Mouse (Mus musculus): Measurements from ENCODE around the gene Sp2.

Sp2 gene

DNA sequence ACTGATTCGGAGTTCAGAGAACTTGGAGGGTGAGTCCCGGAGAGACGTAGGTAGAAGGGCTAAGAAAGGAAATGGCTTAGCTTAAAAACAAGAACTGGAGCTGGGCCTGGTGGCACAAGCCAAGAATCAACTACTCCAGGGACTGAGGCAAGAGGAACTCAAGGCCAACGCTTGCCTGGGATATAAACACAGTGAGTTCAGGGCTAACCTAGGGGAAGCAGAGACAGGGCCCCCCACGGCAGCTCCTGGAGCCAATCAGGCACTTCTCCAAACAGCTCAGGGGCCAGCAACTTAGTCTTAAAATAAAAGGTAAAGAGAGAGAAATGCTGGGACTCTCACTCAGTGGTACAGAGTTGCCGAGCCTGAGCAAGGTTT lies 44.3 kb downstream of the Sp2 start:
- DNase-seq (ENCODE audit: low read depth, low spot score): no peak

DNA sequence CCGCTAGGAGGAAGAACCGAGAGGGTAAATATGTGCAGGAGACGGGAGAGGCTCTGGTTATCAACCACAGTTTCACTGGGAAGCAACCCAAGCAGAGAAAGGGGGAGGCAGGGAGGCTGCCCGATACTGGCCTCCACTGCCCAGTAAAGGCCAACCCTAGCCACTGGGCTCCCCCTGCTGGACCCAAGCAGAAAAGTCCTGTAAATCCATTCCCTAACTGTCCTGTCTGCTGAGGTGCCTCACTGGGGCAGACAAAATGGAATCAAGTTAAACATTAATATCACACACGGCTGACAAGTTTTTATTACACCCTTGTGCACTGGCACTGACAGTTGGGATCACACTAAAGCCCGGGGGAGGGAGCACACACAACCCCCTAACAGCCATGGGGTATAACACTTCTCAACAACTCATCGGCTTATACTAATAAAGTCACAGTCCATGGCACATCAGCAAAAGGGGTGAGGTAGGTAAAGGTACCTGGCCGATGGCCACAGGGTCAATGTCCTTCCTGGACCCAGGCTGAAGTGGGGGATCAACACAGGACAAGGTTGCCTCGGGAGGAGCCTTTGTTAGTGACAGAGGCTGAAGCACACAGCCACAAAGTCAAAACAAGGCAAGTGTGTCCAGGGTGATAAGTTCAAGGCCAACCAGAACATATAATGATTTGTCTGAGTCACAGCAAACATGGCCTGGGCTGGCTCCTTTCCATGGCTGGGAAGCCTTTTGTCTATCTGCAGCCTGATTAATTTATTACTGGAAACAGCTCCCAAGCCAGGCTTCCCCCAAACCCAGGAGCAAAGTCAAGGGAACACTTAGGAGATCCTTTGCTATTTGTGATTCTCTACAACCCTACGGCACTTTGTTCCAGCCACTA lies 45.0 kb downstream of the Sp2 start:
- DNase-seq (ENCODE audit: low read depth, low spot score): no peak

DNA sequence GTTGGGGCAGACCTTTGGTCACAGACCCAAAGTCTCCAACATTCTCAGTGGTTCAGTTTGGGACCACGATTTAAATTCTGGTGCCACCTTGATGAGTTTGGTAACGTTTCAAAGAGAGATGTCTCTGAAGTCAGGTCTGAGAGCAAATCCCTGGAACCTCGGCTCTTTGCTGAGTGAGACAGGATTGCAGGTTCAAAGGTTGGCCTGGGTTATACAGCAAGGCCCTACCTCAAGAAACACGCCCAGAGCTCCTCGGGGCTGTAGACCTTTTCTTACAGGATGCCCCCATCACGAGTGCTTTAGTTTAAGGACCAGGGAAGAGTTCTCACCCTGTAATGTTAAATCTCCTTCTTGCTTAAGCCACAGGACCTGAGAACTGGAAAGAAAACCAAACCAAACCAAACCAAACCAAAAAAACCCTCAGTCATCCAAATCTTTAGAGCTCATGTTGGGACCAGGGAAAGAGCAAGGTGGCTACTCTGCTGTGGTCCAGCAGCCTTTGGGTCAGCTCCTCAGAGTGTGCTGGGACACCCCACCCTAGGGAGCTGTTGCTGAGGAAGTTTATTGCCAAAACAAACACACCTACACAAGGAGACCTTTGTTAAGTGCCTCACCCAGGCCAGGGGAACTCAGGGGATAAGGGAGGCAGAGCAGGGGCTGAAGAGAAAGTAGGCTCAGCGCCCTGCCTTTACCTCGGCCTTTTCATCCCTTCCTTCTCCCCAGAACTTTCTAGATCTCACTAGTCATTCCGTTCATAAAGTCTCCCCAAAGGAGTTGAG lies 46.7 kb downstream of the Sp2 start:
- no peak for DNase-seq (ENCODE audit: low read depth, low spot score)

DNA sequence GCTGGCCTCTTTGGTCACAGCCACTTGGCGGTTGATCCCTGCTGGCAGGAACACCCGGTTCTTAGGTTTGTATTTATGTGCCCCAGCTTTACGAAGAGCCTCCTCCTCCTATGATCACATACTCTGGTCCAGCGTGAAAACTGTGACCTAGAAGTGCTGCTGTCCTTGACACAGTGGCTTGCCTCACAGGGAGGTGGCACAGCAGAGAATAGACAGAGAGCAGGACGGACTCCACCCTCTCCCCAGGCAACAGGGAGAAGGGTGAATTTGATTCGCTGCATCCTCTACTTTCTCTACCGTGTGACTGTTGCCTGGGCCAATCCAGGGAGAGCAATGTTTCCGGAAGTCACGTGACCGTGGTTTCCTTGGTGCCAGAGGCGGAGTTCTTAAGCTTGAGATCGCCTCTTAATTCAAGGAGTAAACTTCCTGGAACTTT lies 47.8 kb downstream of the Sp2 start:
- DNase-seq (ENCODE audit: low read depth, low spot score): peak; percentile 99

DNA sequence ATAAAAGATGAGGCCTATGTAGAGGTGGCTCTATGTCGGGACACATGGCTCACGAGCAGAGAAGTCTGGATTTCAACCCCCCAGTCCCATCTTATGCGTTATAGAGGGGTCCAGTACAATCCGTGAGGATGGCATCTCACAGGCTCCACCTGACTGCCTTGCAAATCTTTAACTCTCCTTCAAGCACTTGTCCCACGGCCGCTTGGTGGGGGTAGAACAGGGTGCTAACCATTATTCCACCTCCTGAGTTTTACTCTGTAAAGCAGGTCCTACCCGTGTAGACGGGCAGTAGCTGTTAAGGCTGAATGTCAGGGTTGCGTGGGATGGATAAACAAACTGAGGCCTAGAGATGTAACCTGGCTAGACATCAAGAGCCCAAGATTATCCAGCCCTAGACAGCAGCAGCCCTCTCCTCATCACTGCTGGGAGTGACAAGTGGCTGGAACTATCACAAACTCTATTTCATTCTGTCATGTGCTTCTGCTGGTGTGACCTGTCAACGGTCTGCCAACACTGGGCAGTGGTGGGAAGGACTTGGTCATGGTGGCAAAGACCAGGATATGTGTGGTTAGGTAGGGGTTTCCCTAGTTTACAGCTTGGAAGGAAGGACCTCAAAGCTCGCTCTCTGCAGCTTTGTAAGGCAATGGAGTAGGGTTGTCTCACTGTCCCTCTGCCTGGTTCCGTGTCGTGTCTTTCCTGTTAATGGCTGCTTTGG lies 49.0 kb downstream of the Sp2 start:
- DNase-seq (ENCODE audit: low read depth, low spot score): no peak

DNA sequence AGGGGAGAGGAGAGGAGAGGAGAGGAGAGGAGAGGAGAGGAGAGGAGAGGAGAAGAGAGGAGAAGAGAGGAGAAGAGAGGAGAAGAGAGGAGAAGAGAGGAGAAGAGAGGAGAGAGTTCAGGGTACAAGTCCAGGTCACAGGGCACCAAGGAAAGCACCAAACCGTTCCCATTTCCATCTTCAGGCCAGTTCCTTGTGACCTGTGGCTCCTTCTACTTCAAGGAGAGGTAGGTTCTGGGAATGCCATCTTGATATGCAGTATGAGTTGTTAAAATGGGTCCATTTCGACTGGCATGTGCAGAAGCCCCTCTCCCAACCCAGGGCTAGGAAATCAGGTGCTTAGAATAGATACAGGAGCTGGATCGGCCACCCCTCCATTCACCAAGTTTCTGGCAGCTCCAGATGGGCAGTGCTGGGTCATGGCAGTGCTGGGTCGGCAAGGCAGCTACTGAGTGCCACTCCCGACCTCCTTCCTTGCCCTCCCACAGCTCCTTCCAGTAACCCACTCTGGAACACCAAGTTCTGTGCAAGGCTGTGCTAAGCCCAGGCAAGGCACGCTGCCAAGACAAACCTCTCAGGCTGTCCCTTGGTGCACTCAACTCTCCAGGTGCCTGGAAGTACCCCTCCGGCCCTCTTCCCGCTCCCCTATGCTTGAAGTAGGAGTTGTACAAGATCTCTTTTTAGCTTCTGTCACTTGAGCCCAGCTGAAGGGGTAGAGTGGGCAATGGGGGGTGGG lies 51.3 kb downstream of the Sp2 start:
- DNase-seq (ENCODE audit: low read depth, low spot score): no peak

DNA sequence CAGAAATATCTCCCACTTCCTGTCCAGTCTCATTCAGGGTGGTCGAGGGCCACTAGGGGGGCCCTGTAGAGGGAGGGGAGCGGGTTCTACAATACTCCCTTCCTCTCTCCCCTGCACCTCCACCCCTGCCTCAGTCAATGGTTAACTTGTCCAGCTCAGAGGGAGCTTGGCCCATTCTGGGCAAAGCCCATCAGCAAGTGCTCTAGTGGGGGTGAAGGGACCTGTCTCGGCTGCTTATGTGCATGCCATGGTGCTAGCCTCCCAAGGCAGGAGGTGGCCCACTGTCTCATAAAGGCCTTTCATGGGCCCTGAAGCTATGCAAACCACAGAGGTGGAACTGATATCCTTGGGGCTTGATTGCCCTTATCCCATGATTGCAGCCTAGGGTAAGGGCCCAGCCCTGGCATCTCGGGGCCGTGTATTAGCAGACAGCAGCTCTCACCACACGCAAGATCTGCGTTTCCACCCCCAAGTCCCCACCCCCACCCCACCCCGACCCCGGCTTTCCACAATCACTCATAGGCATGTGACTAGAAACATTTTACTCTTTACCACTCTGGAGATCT lies 52.9 kb downstream of the Sp2 start:
- no peak for DNase-seq (ENCODE audit: low read depth, low spot score)

DNA sequence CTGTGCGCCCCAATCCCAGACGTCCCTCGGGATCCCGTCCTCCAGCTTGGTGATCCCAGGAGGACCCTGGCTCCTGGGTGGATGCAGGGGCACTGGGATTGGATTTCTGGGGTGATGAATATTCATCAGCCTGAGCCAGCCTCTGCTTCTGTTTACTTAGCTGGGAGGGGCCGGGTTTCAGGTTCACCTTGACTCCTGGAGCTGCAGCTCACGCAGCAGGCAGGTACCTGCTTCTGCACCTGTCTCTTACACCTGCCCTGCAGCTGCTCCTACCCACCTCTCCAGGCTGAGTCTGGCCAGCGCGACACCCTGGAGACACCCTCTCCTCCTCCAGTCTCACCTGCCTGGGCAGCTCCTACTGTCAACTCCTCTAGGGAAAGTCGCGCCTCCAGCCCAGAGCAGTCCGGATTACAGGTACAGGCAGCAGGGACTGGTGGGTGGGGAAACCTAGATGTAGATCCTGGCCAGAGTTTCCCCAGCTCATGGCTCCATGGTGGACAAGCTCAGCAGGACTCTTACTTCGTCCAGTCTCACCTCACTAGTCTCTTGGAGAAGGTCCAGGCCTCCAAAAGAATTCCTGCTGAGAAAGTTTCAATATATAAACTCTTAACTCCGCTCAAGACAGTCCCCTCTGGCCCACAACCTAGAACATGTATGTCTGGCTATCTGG lies 53.5 kb downstream of the Sp2 start:
- DNase-seq (ENCODE audit: low read depth, low spot score): no peak

DNA sequence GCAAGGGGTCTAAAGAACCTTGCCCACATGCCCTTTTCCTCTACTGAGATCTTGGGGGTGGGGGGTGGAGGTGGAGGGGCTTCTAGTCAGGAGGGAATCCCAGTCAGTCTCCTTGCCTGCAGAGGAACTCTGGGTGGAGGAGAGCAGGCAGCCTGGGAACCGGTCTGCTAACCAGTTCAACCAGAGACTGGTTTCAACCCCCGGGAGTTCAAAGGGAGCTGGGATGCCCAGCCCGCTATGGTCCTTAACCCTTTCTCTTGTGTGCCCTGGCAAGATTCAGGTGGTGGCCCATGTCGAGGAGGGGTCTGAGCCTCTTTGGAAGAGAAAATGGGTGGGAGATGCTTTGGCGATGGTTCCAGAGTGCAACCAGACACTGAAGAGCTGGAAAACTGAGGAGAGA lies 54.1 kb downstream of the Sp2 start:
- no peak for DNase-seq (ENCODE audit: low read depth, low spot score)

DNA sequence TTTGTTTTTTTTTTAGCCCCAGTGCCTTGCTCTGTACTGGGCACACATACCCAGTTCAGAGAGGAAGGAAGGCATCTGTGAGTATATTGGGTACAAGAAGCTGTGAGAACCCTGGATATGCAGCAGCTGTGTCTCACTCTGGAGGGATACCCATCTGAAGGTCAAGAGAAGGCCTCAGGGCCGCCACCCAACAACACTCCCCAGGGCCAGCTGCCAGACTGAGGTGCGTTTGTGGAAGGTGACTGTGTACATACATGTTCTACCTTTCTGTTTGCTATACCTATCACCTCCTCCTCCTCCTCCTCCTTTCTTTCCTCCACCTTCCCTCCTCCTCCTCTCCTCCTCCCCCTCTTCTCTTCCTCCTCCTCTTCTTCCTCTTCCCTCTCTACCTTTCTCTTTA lies 54.7 kb downstream of the Sp2 start, which contains the start of gene Prr15l:
Prr15l (plus strand) TSS at position 17 of the 400 bp plus-strand sequence.
- DNase-seq (ENCODE audit: low read depth, low spot score): no peak

DNA sequence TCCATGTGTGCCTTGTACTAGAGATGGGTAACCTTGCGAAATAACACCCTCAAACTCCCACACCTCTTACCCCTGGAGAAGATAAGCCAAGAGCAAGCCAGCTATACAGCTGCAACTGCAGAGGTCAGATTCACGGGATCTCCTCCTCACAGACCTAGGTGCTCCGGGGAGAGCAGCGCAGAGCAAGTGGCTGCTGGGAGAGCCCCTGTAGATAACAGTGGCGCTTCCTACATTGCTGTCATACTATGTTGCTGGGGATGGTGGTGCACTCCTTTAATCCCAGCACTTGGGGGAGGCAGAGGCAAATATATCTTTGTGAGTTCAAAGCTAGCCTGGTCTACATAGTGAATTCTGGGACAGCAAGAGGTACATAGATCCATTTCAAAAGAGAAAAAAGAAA lies 56.2 kb downstream of the Sp2 start:
- no peak for DNase-seq (ENCODE audit: low read depth, low spot score)

DNA sequence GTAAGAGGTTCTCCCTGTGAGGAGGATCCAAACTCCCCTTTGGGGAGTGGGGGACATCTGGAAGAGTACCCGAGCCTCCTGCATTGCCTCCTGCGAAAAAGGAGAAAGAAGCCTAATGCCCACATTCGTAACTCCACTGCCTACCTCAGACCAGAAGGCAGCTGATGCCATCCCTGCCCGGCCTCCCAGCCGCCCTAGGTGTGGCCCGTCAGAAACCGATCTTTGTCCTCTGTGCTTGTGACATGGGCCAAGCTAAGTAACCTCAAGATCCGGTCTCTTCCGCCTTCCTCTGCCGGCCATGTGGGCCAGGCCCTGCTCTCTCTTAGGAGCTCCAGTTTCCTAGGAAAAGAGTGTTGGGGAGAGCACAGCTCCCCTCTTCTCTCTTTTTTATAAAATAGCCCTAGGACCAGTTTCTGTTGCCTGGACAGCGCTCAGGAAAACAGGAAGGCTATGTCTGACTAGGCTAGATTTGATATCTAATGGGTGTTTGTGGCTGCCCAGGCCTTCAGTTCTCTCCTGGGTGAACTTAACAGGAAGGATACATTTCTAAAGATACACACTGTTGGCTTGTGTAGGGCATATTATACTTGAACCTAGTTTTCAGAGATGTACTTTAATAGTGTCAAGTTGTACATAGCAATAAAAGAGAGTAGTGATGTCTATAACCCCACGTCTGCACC lies 57.1 kb downstream of the Sp2 start:
- no peak for DNase-seq (ENCODE audit: low read depth, low spot score)

DNA sequence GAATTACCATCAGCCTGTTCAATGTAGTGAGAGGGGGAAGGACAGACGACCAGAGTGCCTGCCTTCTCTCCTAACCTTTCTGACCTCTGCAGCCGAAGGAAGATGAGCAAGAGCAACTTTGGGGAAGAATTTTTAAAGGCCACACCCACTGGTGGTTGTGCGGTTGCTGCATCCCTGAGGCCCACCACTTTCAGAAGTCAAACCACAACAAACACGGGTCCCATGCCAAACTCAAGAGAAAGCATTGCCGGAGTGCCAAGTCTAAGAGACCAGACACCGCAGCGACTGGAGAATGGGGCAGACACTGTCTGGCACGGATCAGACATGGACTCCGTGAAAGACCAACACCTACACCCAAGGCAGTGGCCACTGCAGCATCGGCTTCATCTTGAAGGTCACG lies 57.9 kb downstream of the Sp2 start:
- DNase-seq (ENCODE audit: low read depth, low spot score): no peak

DNA sequence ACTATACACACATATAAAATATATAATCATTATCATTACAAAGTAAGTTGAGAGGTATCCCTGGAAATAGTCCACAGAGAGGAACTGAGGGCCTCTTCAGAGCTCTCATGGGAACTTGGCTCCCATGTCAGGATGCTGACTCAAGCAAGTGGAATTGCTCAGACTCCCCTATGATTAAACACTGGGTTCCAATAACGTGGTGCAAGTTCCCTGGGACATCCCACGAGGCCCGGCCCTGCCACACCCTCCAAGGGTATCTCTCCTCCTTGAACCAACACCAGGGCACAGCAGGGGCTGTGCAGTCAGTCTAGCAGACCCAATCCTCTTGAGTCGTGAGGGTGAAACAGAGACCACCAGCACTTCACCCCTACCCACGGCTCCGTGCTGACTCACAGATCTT lies 63.8 kb downstream of the Sp2 start:
- no peak for DNase-seq (ENCODE audit: low read depth, low spot score)

DNA sequence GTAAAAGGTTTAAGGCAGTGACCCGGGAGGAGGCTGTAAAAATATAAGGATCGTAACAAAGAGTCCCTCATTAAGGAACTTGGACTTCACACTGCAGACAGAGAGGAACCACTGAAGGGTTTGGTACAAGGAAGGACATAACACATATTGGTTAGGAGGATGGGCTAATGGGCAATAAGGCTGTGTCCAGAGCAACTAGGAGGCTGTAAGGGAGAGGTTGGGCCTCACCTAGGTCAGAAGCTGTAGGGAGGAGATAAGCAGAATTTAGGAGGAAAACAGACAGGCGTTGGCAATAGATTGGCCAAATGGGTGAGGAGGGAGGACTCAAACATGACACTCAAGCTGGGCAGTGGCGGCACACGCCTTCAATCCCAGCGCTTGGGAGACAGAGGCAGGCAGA lies 65.3 kb downstream of the Sp2 start:
- no peak for DNase-seq (ENCODE audit: low read depth, low spot score)

DNA sequence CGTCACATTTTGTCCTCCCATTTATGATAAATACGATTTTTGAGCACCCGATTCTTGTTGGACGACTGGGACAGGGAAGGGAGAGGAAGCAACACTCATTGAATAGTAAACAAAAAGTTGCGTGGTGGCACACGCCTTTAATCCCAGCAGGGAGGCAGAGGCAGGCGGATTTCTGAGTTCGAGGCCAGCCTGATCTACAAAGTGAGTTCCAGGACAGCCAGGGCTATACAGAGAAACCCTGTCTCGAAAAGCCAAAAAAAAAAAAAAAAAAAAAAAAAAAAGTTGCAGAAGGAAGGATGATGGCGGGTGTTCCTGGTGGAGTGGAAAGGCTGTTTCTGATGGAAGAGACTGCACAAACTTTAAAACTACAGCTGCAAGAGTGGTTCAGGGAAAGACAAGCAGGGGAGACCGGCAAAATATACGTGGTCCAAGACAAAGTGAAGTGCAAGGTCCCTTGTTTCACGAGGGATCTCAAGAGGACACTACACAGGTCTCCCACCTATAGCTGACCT lies 65.8 kb downstream of the Sp2 start:
- DNase-seq (ENCODE audit: low read depth, low spot score): no peak

DNA sequence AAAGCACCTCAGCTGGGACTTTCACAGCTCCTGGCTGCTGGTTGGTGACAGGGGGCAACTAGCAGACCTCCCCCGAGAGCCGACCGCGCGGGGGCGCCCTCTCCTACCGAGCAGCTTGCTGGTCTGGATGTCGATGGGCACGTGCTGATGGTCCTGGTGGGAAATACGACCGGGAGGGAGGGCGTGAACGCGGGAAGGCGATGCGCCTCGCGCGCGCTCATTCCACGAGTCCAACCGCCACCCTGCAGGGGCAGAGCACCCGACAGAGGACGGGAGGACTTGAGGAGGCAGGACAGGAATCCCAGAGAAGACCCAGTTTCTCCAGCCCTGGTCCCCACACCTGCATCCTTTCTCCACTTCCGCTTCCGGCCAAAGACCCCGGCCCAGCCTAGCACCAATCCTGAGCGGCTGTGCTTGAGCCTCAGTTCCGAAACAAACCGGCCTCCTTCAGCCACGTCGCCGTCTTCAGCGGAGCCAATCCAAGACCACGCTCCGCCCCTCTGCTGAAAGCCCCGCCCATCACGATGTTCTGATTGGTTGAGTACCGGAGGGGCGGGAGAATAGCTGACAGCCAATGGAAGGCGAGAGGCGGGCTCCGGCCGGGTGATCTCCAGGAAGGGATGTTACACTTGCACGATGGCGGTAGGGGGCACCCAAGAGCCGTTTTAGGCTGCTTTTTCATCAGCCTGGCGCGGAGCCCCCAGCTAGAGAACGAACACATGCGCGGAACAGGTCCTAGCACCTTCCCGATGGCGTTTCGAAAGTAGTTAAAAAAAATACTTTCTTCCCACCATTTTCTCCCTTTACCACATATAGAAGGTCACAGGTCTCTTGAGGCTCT lies 66.5 kb downstream of the Sp2 start, which contains the start of gene Cdk5rap3:
Cdk5rap3 (minus strand) TSS at position 453 of the 841 bp plus-strand sequence.
- DNase-seq (ENCODE audit: low read depth, low spot score): peak; percentile 100

DNA sequence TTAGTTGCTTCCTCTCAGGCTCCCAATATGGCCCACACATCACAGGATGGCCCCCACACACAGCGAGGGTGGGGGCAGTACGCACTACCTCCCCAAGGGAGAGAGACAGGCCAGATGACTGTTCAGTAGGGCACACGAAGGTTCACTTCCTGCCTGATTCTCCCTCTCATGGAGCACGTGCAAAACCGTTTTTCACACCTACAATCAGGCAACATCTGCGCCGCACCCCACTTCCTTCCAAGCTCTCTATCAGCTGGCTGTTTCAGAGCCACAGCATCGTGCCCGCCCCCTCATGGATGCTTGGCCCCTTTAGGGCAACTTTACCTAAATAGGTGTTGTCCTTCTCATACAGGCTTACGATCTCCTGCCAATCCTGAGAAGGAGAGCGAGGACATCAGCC lies 70.1 kb downstream of the Sp2 start:
- no peak for DNase-seq (ENCODE audit: low read depth, low spot score)

DNA sequence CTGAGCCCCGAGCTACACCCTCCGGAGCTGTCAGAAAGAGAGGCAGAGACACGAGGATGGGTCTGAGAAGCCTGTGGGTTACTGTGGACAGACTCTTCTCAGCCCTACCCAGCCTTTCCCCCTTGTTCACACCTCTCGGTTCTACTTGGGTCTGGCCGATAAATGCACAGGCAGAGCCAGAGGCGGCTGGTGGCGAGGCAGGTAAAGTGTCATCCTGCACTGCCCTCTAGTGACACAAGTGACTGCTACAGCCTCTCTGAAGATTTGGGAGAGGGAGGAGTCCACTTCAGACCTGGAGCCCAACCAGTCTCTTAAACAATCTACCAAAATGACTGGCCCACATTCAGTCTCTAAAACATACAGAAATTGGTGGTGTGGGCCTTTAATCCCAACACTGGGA lies 72.8 kb downstream of the Sp2 start:
- peak; percentile 91 for DNase-seq (ENCODE audit: low read depth, low spot score)
